ENCODE assay signal across 9 mouse cellular contexts in the genomic region with DNA sequence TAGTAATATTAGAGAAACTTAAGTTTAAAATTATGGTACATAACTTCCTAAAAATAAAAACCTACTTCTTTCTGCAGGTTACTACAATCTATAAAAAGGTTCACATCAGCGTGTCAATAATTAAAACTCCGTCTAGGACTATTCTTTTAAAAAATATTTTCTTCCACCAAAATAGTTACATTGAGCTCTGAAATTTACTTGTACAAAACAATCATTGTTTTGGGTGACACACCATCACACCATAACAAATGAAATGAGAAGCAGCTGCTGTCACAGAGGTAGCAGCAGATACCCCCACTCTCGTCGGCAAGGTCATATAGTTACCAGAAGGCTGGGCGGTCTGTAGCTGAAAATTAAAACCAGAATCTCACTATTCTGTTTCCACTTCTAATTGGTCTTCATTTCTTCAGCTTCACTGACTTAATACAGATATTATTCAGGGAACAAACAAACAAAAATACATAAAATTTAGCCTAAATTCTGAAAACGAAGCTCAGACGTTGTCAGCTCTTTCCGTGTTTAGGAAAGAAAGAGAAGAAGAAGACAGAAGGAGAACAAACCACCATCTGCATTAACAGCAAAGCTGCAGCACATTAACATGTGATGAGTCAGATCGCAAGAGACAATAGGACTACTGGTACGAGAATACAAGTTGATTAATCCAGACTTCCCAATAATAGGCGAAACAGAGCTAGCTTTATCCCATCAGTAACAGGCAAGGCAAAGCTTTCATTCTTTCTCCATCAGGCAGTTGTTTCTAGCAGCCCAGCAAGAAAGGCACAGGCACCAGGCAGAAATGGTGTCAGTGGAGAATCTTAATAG. TPM values are rescaled to one million over a fixed set of nuclear protein-coding genes. Genes with fewer than 3 reads are reported as not detected.
DNase-seq lines count a peak whose midpoint lies in the region; ATAC-seq lines count a peak whose summit lies in the region.
"Had no signal": no experiment of that assay in that cellular context is flagged by ENCODE, and none has a peak within 500 bp of the region (broad histone marks: within the 10 kb centered on the region; RNA-seq: fewer than 3 reads in every experiment).

No protein-coding gene starts in this region.

- no peaks in the 10 kb centered on the region for H3K36me3 ChIP-seq in embryonic facial prominence, embryonic 15.5 days
- no peaks in the 10 kb centered on the region for H3K36me3 ChIP-seq in intestine, embryonic 16.5 days (ENCODE audit: control insufficient read depth, insufficient read depth, low read length)
- H3K36me3 ChIP-seq: lung, embryonic 15.5 days had no signal

- WGBS in embryonic facial prominence, embryonic 15.5 days = 32% methylated on average over 11 of the region's 11 CpGs
- WGBS in intestine, embryonic 16.5 days = 66% methylated on average over 11 of the region's 11 CpGs

- no peak for DNase-seq in frontal cortex, postnatal 10 days (ENCODE audit: low spot score in 2 of 2)
- DNase-seq in CD4-positive helper T cell, adult 2 months (ENCODE audit: low read depth, low spot score) = peak; percentile 7
- no peak for DNase-seq in urinary bladder, postnatal 36 days (ENCODE audit: low spot score in 2 of 2)
- no peak for DNase-seq in adrenal gland, adult (ENCODE audit: inconsistent age in 2 of 2, low spot score in 1 of 2)

- no peaks in the 10 kb centered on the region for H3K9me3 ChIP-seq in embryonic facial prominence, embryonic 15.5 days (replicated peaks)
- H3K9me3 ChIP-seq in intestine, embryonic 16.5 days (ENCODE audit: control insufficient read depth, low read length) = no peaks in the 10 kb centered on the region
- H3K9me3 ChIP-seq: lung, embryonic 15.5 days had no signal

- H3K27ac ChIP-seq in embryonic facial prominence, embryonic 15.5 days (replicated peaks) = peak overlapping the region; percentile 93
- H3K27ac ChIP-seq in intestine, embryonic 16.5 days (ENCODE audit: low read length) = peak overlapping the region; percentile 84

- H3K4me1 ChIP-seq in embryonic facial prominence, embryonic 15.5 days = no peaks in the 10 kb centered on the region
- peaks cover 7% of the 10 kb centered on the region; the same call in 1 of the 2 replicates for H3K4me1 ChIP-seq in intestine, embryonic 16.5 days (ENCODE audit: control insufficient read depth, insufficient read depth, low read length)

- peak overlapping the region; percentile 52 for H3K4me2 ChIP-seq in embryonic facial prominence, embryonic 15.5 days (replicated peaks)
- H3K4me2 ChIP-seq in intestine, embryonic 16.5 days (ENCODE audit: low read depth, low read length) = peak overlapping the region; percentile 44

- ATAC-seq in frontal cortex, adult (ENCODE audit: low TSS enrichment) = peak; percentile 44
- no peak for ATAC-seq in embryonic facial prominence, embryonic 15.5 days (ENCODE audit: insufficient number of reproducible peaks, low FRiP score, low TSS enrichment, low read depth)
- ATAC-seq in intestine, embryonic 16.5 days = no peak
- ATAC-seq in megakaryocyte progenitor cell, adult 5-6 weeks (replicated peaks; ENCODE audit: poor library complexity) = peak; percentile 10; the same call in 1 of the 2 replicates

- peak overlapping the region; percentile 28; the same call in 1 of the 2 replicates for H3K9ac ChIP-seq in embryonic facial prominence, embryonic 15.5 days
- H3K9ac ChIP-seq in intestine, embryonic 16.5 days (ENCODE audit: low read depth, low read length) = 0 out of 2 replicates have a peak overlapping the region, but pooled peaks have one; percentile 51
- H3K9ac ChIP-seq: lung, embryonic 15.5 days had no signal

- H3K27me3 ChIP-seq in embryonic facial prominence, embryonic 15.5 days = no peaks in the 10 kb centered on the region
- H3K27me3 ChIP-seq in intestine, embryonic 16.5 days (replicated peaks; ENCODE audit: control insufficient read depth, insufficient read depth, low read length) = no peaks in the 10 kb centered on the region
- H3K27me3 ChIP-seq: lung, embryonic 15.5 days had no signal

- H3K4me3 ChIP-seq in embryonic facial prominence, embryonic 15.5 days (replicated peaks) = peak overlapping the region; percentile 42
- peak overlapping the region; percentile 33 for H3K4me3 ChIP-seq in intestine, embryonic 16.5 days (ENCODE audit: low read length)
- H3K4me3 ChIP-seq: lung, embryonic 15.5 days had no signal

RNA-seq across cellular contexts. Expression of a gene that starts 49.8 kb away (rescaled TPM):
- polyA plus RNA-seq in embryonic facial prominence, embryonic 15.5 days (2015; fragmentation: Nextera tagmentation; extraction: Ambion mirVana) = 8.6 and 9.8 TPM in 2 replicates
- 5.1 and 5.4 TPM in 2 replicates for polyA plus RNA-seq in intestine, embryonic 16.5 days (2015; fragmentation: Nextera tagmentation; extraction: Ambion mirVana)
- total RNA-seq in megakaryocyte progenitor cell, adult 5-6 weeks (2015) = 131 and 140 TPM in 2 replicates
- total RNA-seq in megakaryocyte progenitor cell, adult 5-6 weeks (2017) = 186 and 238 TPM in 2 replicates

Comparison
In these comparisons a context has a peak if more than half of its experiments do, and no peak if none do; other contexts are left out.
1. ATAC-seq: peak in frontal cortex, adult (single experiment) and megakaryocyte progenitor cell, adult 5-6 weeks (single experiment); none in embryonic facial prominence, embryonic 15.5 days (single experiment) and intestine, embryonic 16.5 days (single experiment).